Mouse (Mus musculus) adrenal gland, postnatal 14 days (tissue): Measurements from ENCODE around the gene Gpank1. TPM values are rescaled to one million over a fixed set of nuclear protein-coding genes. Genes with fewer than 3 reads are reported as not detected.

Experiments used
- DNase-seq: peaks from one replicate; pipeline ENCODE4 v3.0.0; 2021; ENCODE audit warnings: mixed read lengths
- long read RNA-seq, 2 experiments: library from polyadenylated mRNA; stranded (forward); transcript quantifications; one replicate each; pipeline ENCODE4 v2.0.0; 2021
- total RNA-seq: library from RNA; stranded (reverse); gene quantifications from 2 replicates; pipeline ENCODE4 v1.2.3, GENCODE M21; 2021

Gpank1 gene
- total RNA-seq: 11.3 and 12.3 TPM in 2 replicates
- long read RNA-seq, experiment 1, partial matches to known transcripts: 0 of 15 reads
- long read RNA-seq, experiment 1, other reads (novel, unspliced or antisense): 10 of 15 reads
- long read RNA-seq, experiment 2, partial matches to known transcripts: 0 of 18 reads
- long read RNA-seq, experiment 2, other reads (novel, unspliced or antisense): 13 of 18 reads

- DNase-seq: peak; percentile 99
Measured at GRCm38 (mm10) chr17:35121143-35121799, at the start of gene Gpank1. Gene Gpank1, plus strand, starts transcription at chr17:35121455.

- no peak for DNase-seq
Measured at GRCm38 (mm10) chr17:35074097-35074496, 47.2 kb upstream of the Gpank1 start.

- DNase-seq: no peak
Measured at GRCm38 (mm10) chr17:35076507-35077176, 44.6 kb upstream of the Gpank1 start, which contains the start of gene Ly6g6e. Gene Ly6g6e, plus strand, starts transcription at chr17:35076902.

- DNase-seq: no peak
Measured at GRCm38 (mm10) chr17:35077285-35077684, 44.0 kb upstream of the Gpank1 start.

- DNase-seq: peak; percentile 69
Measured at GRCm38 (mm10) chr17:35077786-35078233, 43.4 kb upstream of the Gpank1 start, which contains the start of gene Ly6g6d. Gene Ly6g6d, minus strand, starts transcription at chr17:35078065.

- DNase-seq: no peak
Measured at GRCm38 (mm10) chr17:35079778-35080177, 41.5 kb upstream of the Gpank1 start.

GRCm38 (mm10) chr17:35080248-35080647 lies 41.0 kb upstream of the Gpank1 start:
- no peak for DNase-seq

- no peak for DNase-seq
Measured at GRCm38 (mm10) chr17:35080710-35081109, 40.5 kb upstream of the Gpank1 start.

- DNase-seq: no peak
Measured at GRCm38 (mm10) chr17:35082841-35083576, 38.2 kb upstream of the Gpank1 start.

GRCm38 (mm10) chr17:35083929-35084497 lies 37.2 kb upstream of the Gpank1 start:
- DNase-seq: no peak

GRCm38 (mm10) chr17:35085208-35085865 lies 35.9 kb upstream of the Gpank1 start, which contains the start of gene Ly6g6f:
Gene Ly6g6f, minus strand, starts transcription at chr17:35085610.
- DNase-seq: no peak

GRCm38 (mm10) chr17:35088151-35088550 lies 33.1 kb upstream of the Gpank1 start:
- no peak for DNase-seq

GRCm38 (mm10) chr17:35088825-35089644 lies 32.2 kb upstream of the Gpank1 start, which contains the start of gene Abhd16a:
Gene Abhd16a, plus strand, starts transcription at chr17:35089263.
- DNase-seq: peak; percentile 96

- peak; percentile 49 for DNase-seq
Measured at GRCm38 (mm10) chr17:35090166-35090932, 30.9 kb upstream of the Gpank1 start.

- no peak for DNase-seq
Measured at GRCm38 (mm10) chr17:35092403-35093198, 28.7 kb upstream of the Gpank1 start.

GRCm38 (mm10) chr17:35094475-35095365 lies 26.5 kb upstream of the Gpank1 start:
- DNase-seq: no peak

- no peak for DNase-seq
Measured at GRCm38 (mm10) chr17:35096597-35096996, 24.7 kb upstream of the Gpank1 start.
